Mouse (Mus musculus) myocyte (in vitro differentiated cells): ENCODE data around the gene Ccdc96. TPM values are rescaled to one million over a fixed set of nuclear protein-coding genes. Genes with fewer than 3 reads are reported as not detected.

ENCODE experiments used
- H3K27me3 ChIP-seq: one replicate; pipeline ENCODE4 v1.6.1; 2011; ENCODE audit not compliant: control insufficient read depth, insufficient read depth, insufficient read length
- H3K36me3 ChIP-seq: one replicate; pipeline ENCODE4 v1.6.1; 2011; ENCODE audit not compliant: control insufficient read depth, insufficient read depth
- H3K4me2 ChIP-seq: one replicate; pipeline ENCODE4 v1.6.1; 2011; ENCODE audit warnings: low read depth, control low read depth
- H3K4me3 ChIP-seq: one replicate; pipeline ENCODE4 v1.5.1; 2011; ENCODE audit warnings: mild to moderate bottlenecking, control low read depth, moderate library complexity
- H3K79me2 ChIP-seq: one replicate; pipeline ENCODE4 v1.6.1; 2011; ENCODE audit not compliant: control insufficient read depth, insufficient read depth
- H3ac ChIP-seq: one replicate; pipeline ENCODE4 v1.6.1; 2011; ENCODE audit not compliant: control insufficient read depth, insufficient read length
- CEBPB ChIP-seq: IDR thresholded peaks from 2 replicates; pipeline ENCODE4 v1.6.1; 2011; ENCODE audit warnings: mild to moderate bottlenecking, moderate library complexity; ENCODE audit not compliant: poor library complexity, insufficient read depth, severe bottlenecking
- E2F4 ChIP-seq: IDR thresholded peaks from one replicate; pipeline ENCODE4 v1.6.1; 2011; ENCODE audit warnings: mild to moderate bottlenecking, control low read depth, moderate library complexity; ENCODE audit not compliant: insufficient read depth
- MAX ChIP-seq: IDR thresholded peaks from one replicate; pipeline ENCODE4 v1.6.1; 2011; ENCODE audit warnings: low read depth, mild to moderate bottlenecking, control low read depth
- MYOD1 ChIP-seq, 3 experiments: IDR thresholded peaks; one replicate each; pipeline ENCODE4 v1.6.1; 2011; ENCODE audit warnings: control low read depth in 2 of 3, low read depth in 2 of 3, mild to moderate bottlenecking in 2 of 3, moderate library complexity in 1 of 3; ENCODE audit not compliant: insufficient read length in 2 of 3, control insufficient read depth in 1 of 3
- MYOG ChIP-seq, 3 experiments: IDR thresholded peaks; one replicate each; pipeline ENCODE4 v1.6.1; 2011; ENCODE audit warnings: control low read depth in 2 of 3, low read depth in 2 of 3, mild to moderate bottlenecking in 2 of 3; ENCODE audit not compliant: insufficient read length in 2 of 3, control insufficient read depth in 1 of 3, insufficient read depth in 1 of 3
- POLR2A ChIP-seq: IDR thresholded peaks from one replicate; pipeline ENCODE4 v1.6.1; 2011; ENCODE audit warnings: low read depth, mild to moderate bottlenecking, control low read depth, moderate library complexity; ENCODE audit not compliant: insufficient read length
- POLR2AphosphoS2 ChIP-seq: IDR thresholded peaks from one replicate; pipeline ENCODE4 v1.6.1; 2011; ENCODE audit warnings: low read depth, control low read depth; ENCODE audit not compliant: insufficient read length
- REST ChIP-seq: IDR thresholded peaks from one replicate; pipeline ENCODE4 v1.6.1; 2011; ENCODE audit warnings: mild to moderate bottlenecking, control low read depth, moderate library complexity; ENCODE audit not compliant: insufficient read depth, insufficient read length
- SRF ChIP-seq: IDR thresholded peaks from one replicate; pipeline ENCODE4 v1.6.1; 2011; ENCODE audit warnings: low read depth; ENCODE audit not compliant: control insufficient read depth, insufficient read length
- TCF12 ChIP-seq: IDR thresholded peaks from one replicate; pipeline ENCODE4 v1.6.1; 2011; ENCODE audit warnings: mild to moderate bottlenecking, control low read depth; ENCODE audit not compliant: poor library complexity, insufficient read depth, severe bottlenecking
- TCF3 ChIP-seq: IDR thresholded peaks from one replicate; pipeline ENCODE4 v1.6.1; 2011; ENCODE audit warnings: low read depth, control low read depth; ENCODE audit not compliant: insufficient read length
- USF1 ChIP-seq: IDR thresholded peaks from one replicate; pipeline ENCODE4 v1.6.1; 2011; ENCODE audit warnings: low read depth, mild to moderate bottlenecking, control low read depth, moderate library complexity
- polyA plus RNA-seq: library from polyadenylated mRNA; unstranded; fragments of >200 nt; fragmentation: generic; extraction: Trizol; gene quantifications from one replicate; pipeline ENCODE4 v1.2.1, GENCODE M21; 2012; ENCODE audit warnings: missing spikeins

Gene Ccdc96
- polyA plus RNA-seq, 1 experiment = 0.38 TPM

DNA sequence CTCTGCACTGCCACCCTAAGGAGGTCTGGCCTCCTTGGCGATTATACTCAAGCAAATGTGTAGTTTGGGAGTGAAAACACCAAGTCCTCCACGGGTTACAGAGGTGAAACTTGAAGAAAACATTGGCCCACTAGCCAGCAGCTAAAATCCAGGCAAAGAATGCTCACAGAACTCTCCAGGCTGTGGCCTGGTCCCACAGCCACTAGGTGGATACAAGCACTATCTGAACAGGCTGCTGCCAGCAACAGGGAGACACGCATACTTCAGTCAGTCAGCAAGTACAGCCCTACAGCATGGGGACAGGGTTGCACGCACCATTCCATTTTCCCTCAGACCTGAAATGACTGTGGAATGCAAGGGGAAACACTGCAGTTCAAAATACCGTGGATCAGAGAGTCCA, 41.9 kb downstream of the Ccdc96 start:
- Histone ChIP-seq H3K79me2 (peaks cover 17% of the 10 kb centered on the region), H3ac (no peak overlapping the region), H3K4me3 (no peak overlapping the region), H3K27me3 (no peaks in the 10 kb centered on the region), H3K4me2 (no peak overlapping the region), H3K36me3 (no peaks in the 10 kb centered on the region)
- TF ChIP-seq TCF12 (no peak), TCF3 (no peak), SRF (no peak), MYOD1 (IDR thresholded peaks at IDR 0.05; ENCODE audit: control insufficient read depth in 1 of 3, insufficient read length in 2 of 3, low read depth in 2 of 3) (no peak), REST (no peak), POLR2A (no peak), USF1 (no peak), E2F4 (no peak), CEBPB (no peak), MYOG (IDR thresholded peaks at IDR 0.05; ENCODE audit: control insufficient read depth in 1 of 3, insufficient read depth in 1 of 3, insufficient read length in 2 of 3, low read depth in 2 of 3) (no peak)

DNA sequence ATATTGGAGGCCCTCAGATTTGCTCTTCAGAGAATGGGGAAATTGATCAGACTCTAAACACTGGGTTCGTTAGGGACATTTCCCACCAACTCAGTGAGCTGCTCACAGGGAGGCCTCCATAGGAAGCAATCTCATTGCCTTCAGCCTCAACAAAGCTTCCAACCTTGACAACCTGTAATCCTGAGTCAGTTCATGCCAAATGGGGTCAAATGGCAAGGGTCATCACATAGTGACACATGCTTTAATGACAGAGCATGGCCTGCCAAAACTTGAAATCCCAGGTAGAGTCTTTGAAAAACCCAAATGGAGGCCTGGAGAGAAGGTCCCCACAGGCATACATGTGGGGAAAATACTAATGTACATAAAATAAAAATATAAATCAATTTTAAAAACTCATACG, 42.5 kb downstream of the Ccdc96 start:
- H3K79me2 ChIP-seq = peaks cover 17% of the 10 kb centered on the region
- TF ChIP-seq POLR2A (no peak), MYOG (IDR thresholded peaks at IDR 0.05; ENCODE audit: control insufficient read depth in 1 of 3, insufficient read depth in 1 of 3, insufficient read length in 2 of 3, low read depth in 2 of 3) (no peak), MYOD1 (IDR thresholded peaks at IDR 0.05; ENCODE audit: control insufficient read depth in 1 of 3, insufficient read length in 2 of 3, low read depth in 2 of 3) (no peak)
- no peaks in the 10 kb centered on the region for H3K27me3 ChIP-seq
- H3K36me3 ChIP-seq = no peaks in the 10 kb centered on the region
- no peak overlapping the region for H3K4me3 ChIP-seq
- no peak overlapping the region for H3K4me2 ChIP-seq
- H3ac ChIP-seq = no peak overlapping the region

DNA sequence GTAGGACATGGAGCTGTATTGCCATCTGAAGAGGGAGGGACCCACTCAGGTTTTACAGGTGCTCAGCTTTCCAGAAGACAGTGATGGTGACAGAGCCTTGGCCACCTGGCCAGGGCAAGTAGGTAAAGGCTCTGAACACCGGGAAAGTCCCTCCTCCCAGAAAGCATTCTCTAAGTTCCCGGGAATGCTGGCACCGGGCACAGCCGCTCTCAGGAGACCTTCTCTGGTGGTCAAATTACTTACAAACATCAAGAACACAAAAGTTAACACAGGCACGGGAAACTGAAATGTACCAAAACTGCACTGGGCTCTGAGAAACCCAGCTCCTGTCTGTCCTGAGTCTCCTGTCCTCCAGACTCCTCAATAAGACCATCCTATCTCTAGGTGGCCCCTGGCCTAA, 45.3 kb downstream of the Ccdc96 start:
- TF ChIP-seq CEBPB (no peak), MAX (no peak), TCF12 (no peak), POLR2A (no peak), TCF3 (no peak), MYOG (IDR thresholded peaks at IDR 0.05; ENCODE audit: control insufficient read depth in 1 of 3, insufficient read depth in 1 of 3, insufficient read length in 2 of 3, low read depth in 2 of 3) (no peak), SRF (no peak), E2F4 (no peak), POLR2AphosphoS2 (no peak)
- Histone ChIP-seq H3K4me3 (peak overlapping the region; percentile 50), H3K27me3 (no peaks in the 10 kb centered on the region), H3K36me3 (no peaks in the 10 kb centered on the region), H3K79me2 (peaks cover 17% of the 10 kb centered on the region), H3ac (peak overlapping the region; percentile 16), H3K4me2 (peak overlapping the region; percentile 82)

DNA sequence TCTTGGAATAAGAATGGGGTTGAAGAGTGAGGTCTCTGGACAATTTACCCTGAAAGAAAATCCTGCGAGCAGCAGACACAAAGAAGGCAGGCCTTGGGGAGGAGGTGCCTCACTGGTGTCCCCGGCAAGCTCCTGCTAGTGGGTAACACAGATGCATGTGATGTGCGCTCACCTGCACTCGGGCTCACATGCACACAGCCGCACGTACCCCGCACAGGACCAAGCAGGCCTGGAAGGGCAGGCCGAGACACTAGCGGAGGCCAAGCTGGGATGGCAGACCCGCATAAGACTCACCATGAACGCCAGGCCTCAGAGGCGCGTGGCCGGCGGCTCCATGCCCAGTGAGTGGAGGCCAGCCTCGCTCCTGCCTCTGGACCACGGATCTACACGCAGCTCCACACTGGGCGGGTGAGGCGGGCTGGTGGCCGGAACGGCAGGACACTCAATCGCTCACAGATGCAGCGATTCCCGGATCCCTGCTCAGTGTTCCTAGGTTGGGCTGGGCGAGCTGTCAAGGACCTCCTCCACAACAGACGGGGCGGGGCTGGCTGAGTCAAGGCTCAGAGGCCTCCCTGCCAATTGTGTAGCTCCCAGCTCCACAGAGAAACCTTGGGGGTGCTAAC, 45.9 kb downstream of the Ccdc96 start:
- peak overlapping the region; percentile 82 for H3K4me2 ChIP-seq
- no peak for TF ChIP-seq MAX
- no peak for TF ChIP-seq TCF12
- peak; percentile 75 for TF ChIP-seq POLR2AphosphoS2
- peak; percentile 71 for TF ChIP-seq SRF
- TF ChIP-seq TCF3 = no peak
- no peak for TF ChIP-seq CEBPB
- no peak for TF ChIP-seq USF1
- peak in 1 of 3 experiments; percentile 25 for TF ChIP-seq MYOG (IDR thresholded peaks at IDR 0.05; ENCODE audit: control insufficient read depth in 1 of 3, insufficient read depth in 1 of 3, insufficient read length in 2 of 3, low read depth in 2 of 3)
- no peak for TF ChIP-seq MYOD1 (IDR thresholded peaks at IDR 0.05; ENCODE audit: control insufficient read depth in 1 of 3, insufficient read length in 2 of 3, low read depth in 2 of 3)
- TF ChIP-seq POLR2A = peak; percentile 89
- TF ChIP-seq E2F4 = no peak
- TF ChIP-seq REST = no peak
- H3K79me2 ChIP-seq = peaks cover 17% of the 10 kb centered on the region

DNA sequence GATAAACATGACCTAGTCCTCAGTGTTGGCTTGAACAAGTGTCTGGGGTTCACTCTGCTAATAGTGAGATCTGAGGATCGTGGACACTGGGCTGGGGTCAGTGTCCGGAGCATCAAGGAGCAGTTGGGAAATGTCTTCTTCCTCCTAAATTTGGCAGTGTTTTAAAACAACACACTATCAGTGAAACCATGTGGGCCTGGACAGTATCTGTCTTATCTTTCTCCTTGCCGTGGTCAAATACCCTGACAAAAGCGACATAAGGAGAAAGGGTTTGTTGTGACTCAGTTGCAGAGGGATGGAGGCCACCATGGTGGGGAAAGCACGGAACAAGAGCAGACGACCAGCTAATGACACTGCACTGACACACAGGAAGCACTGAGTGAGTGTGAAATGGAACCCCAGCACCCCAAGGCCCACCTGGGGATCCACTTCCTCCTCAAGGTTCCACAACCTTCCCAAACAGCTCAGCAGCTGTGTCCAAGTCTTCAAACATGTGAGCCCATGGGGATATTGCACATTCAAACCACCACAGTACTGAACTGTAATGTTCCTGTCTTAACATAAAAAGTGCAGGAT, 50.2 kb downstream of the Ccdc96 start:
- TF ChIP-seq CEBPB = no peak
- no peak for TF ChIP-seq MYOD1 (IDR thresholded peaks at IDR 0.05; ENCODE audit: control insufficient read depth in 1 of 3, insufficient read length in 2 of 3, low read depth in 2 of 3)
- TF ChIP-seq REST = no peak
- TF ChIP-seq MAX = no peak
- TF ChIP-seq USF1 = no peak
- Histone ChIP-seq H3K4me3 (no peak overlapping the region), H3K79me2 (peaks cover 5% of the 10 kb centered on the region), H3K27me3 (no peaks in the 10 kb centered on the region), H3K4me2 (no peak overlapping the region), H3ac (no peak overlapping the region), H3K36me3 (no peaks in the 10 kb centered on the region)

More for the DNA sequence above, 45.9 kb downstream of the Ccdc96 start:
- peak overlapping the region; percentile 50 for H3K4me3 ChIP-seq
- H3K36me3 ChIP-seq = no peaks in the 10 kb centered on the region
- no peaks in the 10 kb centered on the region for H3K27me3 ChIP-seq
- H3ac ChIP-seq = peak overlapping the region; percentile 16
